Mouse (Mus musculus) lung, postnatal 4 days (tissue): ENCODE results near the gene Sync.
A peak's percentile ranks its signal among the peaks of the same experiment; 100 is the strongest.

Experiments used
- DNase-seq, 2 experiments: peaks; one replicate each; pipeline ENCODE4 v3.0.0; 2021

The Sync gene

GRCm38 (mm10) chr4:129307936-129308335 is 20.5 kb downstream of the Sync start:
- DNase-seq, result no peak

GRCm38 (mm10) chr4:129313886-129314285 is 26.5 kb downstream of the Sync start:
- DNase-seq, result no peak

- DNase-seq, result no peak
Measured at GRCm38 (mm10) chr4:129320876-129321275, 33.5 kb downstream of the Sync start.

GRCm38 (mm10) chr4:129322042-129322441 is 34.6 kb downstream of the Sync start:
- no peak for DNase-seq

GRCm38 (mm10) chr4:129323491-129323890 is 36.1 kb downstream of the Sync start:
- no peak for DNase-seq

- no peak for DNase-seq
Measured at GRCm38 (mm10) chr4:129324756-129325155, 37.3 kb downstream of the Sync start.

- DNase-seq, result no peak
Measured at GRCm38 (mm10) chr4:129326191-129326590, 38.8 kb downstream of the Sync start.

- no peak for DNase-seq
Measured at GRCm38 (mm10) chr4:129332846-129333245, 45.4 kb downstream of the Sync start.

GRCm38 (mm10) chr4:129334677-129335215 is 47.3 kb downstream of the Sync start:
- DNase-seq, result no peak

- peak; percentile 97 to 99 for DNase-seq
Measured at GRCm38 (mm10) chr4:129335216-129336074, 48.0 kb downstream of the Sync start, which contains the start of the genes Rbbp4 and Zbtb8os. Gene Rbbp4 (minus strand): TSS chr4:129335370. Gene Zbtb8os (plus strand): TSS chr4:129335695.

- DNase-seq, result no peak
Measured at GRCm38 (mm10) chr4:129336291-129336690, 48.9 kb downstream of the Sync start.

- DNase-seq, result no peak
Measured at GRCm38 (mm10) chr4:129339743-129340142, 52.3 kb downstream of the Sync start.

GRCm38 (mm10) chr4:129341888-129342287 is 54.5 kb downstream of the Sync start:
- no peak for DNase-seq

- DNase-seq, result no peak
Measured at GRCm38 (mm10) chr4:129342705-129343104, 55.3 kb downstream of the Sync start.

GRCm38 (mm10) chr4:129346481-129347154 is 59.2 kb downstream of the Sync start:
- peak in 1 of 2 experiments; percentile 38 for DNase-seq

GRCm38 (mm10) chr4:129350644-129351043 is 63.2 kb downstream of the Sync start:
- DNase-seq, result peak; percentile 62 to 76

- DNase-seq, result no peak
Measured at GRCm38 (mm10) chr4:129351111-129351510, 63.7 kb downstream of the Sync start.

- no peak for DNase-seq
Measured at GRCm38 (mm10) chr4:129353176-129353575, 65.8 kb downstream of the Sync start.

- no peak for DNase-seq
Measured at GRCm38 (mm10) chr4:129354236-129354635, 66.8 kb downstream of the Sync start.

- no peak for DNase-seq
Measured at GRCm38 (mm10) chr4:129357613-129358163, 70.3 kb downstream of the Sync start.
